In genomic region chr6:144501439-144501838, GRCm38 (mm10) we compare ENCODE assay signal across 16 mouse cellular contexts.
"Had no signal": no experiment of that assay in that cellular context is flagged by ENCODE, and none has a peak within 500 bp of the region (broad histone marks: within the 10 kb centered on the region; RNA-seq: fewer than 3 reads in every experiment).

No protein-coding gene starts in this region.

- H3K4me1 ChIP-seq: limb, embryonic 13.5 days had no signal

- H3K9ac ChIP-seq: limb, embryonic 13.5 days; liver, embryonic 14.5 days; midbrain, embryonic 15.5 days; neural tube, embryonic 13.5 days had no signal

- H3K27me3 ChIP-seq: limb, embryonic 13.5 days; midbrain, embryonic 15.5 days; neural tube, embryonic 13.5 days had no signal

- H3K36me3 ChIP-seq: limb, embryonic 13.5 days; midbrain, embryonic 15.5 days; neural tube, embryonic 13.5 days had no signal

- H3K4me3 ChIP-seq: limb, embryonic 13.5 days; midbrain, embryonic 15.5 days; neural tube, embryonic 13.5 days had no signal

- DNase-seq: kidney, adult 8-10 months; kidney, postnatal 4 days; left cerebral cortex, postnatal 4 days; lung, adult 2 months; lung, postnatal 10 days; lung, postnatal 4 days; retina, postnatal 1 day; right cerebral cortex, postnatal 4 days; spleen, adult 18-20 months; thymus, adult 2 months; thymus, postnatal 25 days had no signal

- H3K9me3 ChIP-seq: midbrain, embryonic 15.5 days; neural tube, embryonic 13.5 days had no signal

- H3K4me2 ChIP-seq: limb, embryonic 13.5 days; midbrain, embryonic 11.5 days; midbrain, embryonic 15.5 days; neural tube, embryonic 13.5 days had no signal

- ATAC-seq: midbrain, embryonic 15.5 days had no signal

- H3K27ac ChIP-seq: limb, embryonic 13.5 days; liver, embryonic 14.5 days; midbrain, embryonic 15.5 days; neural tube, embryonic 13.5 days had no signal
